Mouse (Mus musculus): ENCODE results near the gene Aldh3a1. TPM values are rescaled to one million over a fixed set of nuclear protein-coding genes. Genes with fewer than 3 reads are reported as not detected.
"Not testable (repeated sequence)": the region's sequence is repeated elsewhere in the genome, so short reads cannot be mapped to it uniquely, and the experiment has no call there.

Gene Aldh3a1
- polyA plus RNA-seq, 1 experiment from 2014 or later: not detected

GRCm38 (mm10) chr11:61183820-61184219 lies 23.5 kb upstream of the Aldh3a1 start:
- H3K4me2 ChIP-seq (ENCODE audit: low read depth, low read length, severe bottlenecking): no peak overlapping the region
- H3K4me3 ChIP-seq (ENCODE audit: low read depth, low read length): no peak overlapping the region
- no peaks in the 10 kb centered on the region for H3K9me3 ChIP-seq (ENCODE audit: control insufficient read depth, low read length)
- DNase-seq (ENCODE audit: low spot score): no peak
- H3K27ac ChIP-seq (ENCODE audit: low read depth, low read length): no peak overlapping the region
- ATAC-seq (replicated peaks; ENCODE audit: low FRiP score): no peak
- H3K27me3 ChIP-seq (ENCODE audit: control insufficient read depth, insufficient read depth, low read length): no peaks in the 10 kb centered on the region
- 82% methylated on average over 1 of the region's 1 CpGs for WGBS
- H3K36me3 ChIP-seq (ENCODE audit: control insufficient read depth, insufficient read depth, low read length): no peaks in the 10 kb centered on the region
- H3K9ac ChIP-seq (ENCODE audit: low read length): no peak overlapping the region
- no peaks in the 10 kb centered on the region for H3K4me1 ChIP-seq (replicated peaks; ENCODE audit: control insufficient read depth, insufficient read depth, low read length)

GRCm38 (mm10) chr11:61190776-61191175 lies 16.6 kb upstream of the Aldh3a1 start:
- H3K4me3 ChIP-seq (ENCODE audit: low read depth, low read length): no peak overlapping the region
- no peak overlapping the region for H3K9ac ChIP-seq (ENCODE audit: low read length)
- H3K36me3 ChIP-seq (ENCODE audit: control insufficient read depth, insufficient read depth, low read length): no peaks in the 10 kb centered on the region
- no peaks in the 10 kb centered on the region for H3K4me1 ChIP-seq (replicated peaks; ENCODE audit: control insufficient read depth, insufficient read depth, low read length)
- no peak overlapping the region for H3K4me2 ChIP-seq (ENCODE audit: low read depth, low read length, severe bottlenecking)
- no peaks in the 10 kb centered on the region for H3K27me3 ChIP-seq (ENCODE audit: control insufficient read depth, insufficient read depth, low read length)
- H3K27ac ChIP-seq (ENCODE audit: low read depth, low read length): no peak overlapping the region
- ATAC-seq (replicated peaks; ENCODE audit: low FRiP score) (no peak), DNase-seq (ENCODE audit: low spot score) (no peak)
- H3K9me3 ChIP-seq (ENCODE audit: control insufficient read depth, low read length): no peaks in the 10 kb centered on the region
- WGBS: 71% methylated on average over 2 of the region's 2 CpGs

GRCm38 (mm10) chr11:61192123-61192522 lies 15.2 kb upstream of the Aldh3a1 start:
- H3K4me1 ChIP-seq (replicated peaks; ENCODE audit: control insufficient read depth, insufficient read depth, low read length); H3K36me3 ChIP-seq (ENCODE audit: control insufficient read depth, insufficient read depth, low read length); H3K9me3 ChIP-seq (ENCODE audit: control insufficient read depth, low read length); ATAC-seq (replicated peaks; ENCODE audit: low FRiP score); H3K27ac ChIP-seq (ENCODE audit: low read depth, low read length); H3K4me3 ChIP-seq (ENCODE audit: low read depth, low read length); H3K9ac ChIP-seq (ENCODE audit: low read length); H3K27me3 ChIP-seq (ENCODE audit: control insufficient read depth, insufficient read depth, low read length); DNase-seq (ENCODE audit: low spot score); H3K4me2 ChIP-seq (ENCODE audit: low read depth, low read length, severe bottlenecking): not testable (repeated sequence)
- WGBS: 91% methylated on average over 7 of the region's 10 CpGs

- no peak overlapping the region for H3K9ac ChIP-seq (ENCODE audit: low read length)
- H3K27me3 ChIP-seq (ENCODE audit: control insufficient read depth, insufficient read depth, low read length): no peaks in the 10 kb centered on the region
- H3K9me3 ChIP-seq (ENCODE audit: control insufficient read depth, low read length): no peaks in the 10 kb centered on the region
- H3K4me1 ChIP-seq (replicated peaks; ENCODE audit: control insufficient read depth, insufficient read depth, low read length): no peaks in the 10 kb centered on the region
- no peaks in the 10 kb centered on the region for H3K36me3 ChIP-seq (ENCODE audit: control insufficient read depth, insufficient read depth, low read length)
- ATAC-seq (replicated peaks; ENCODE audit: low FRiP score) (no peak), DNase-seq (ENCODE audit: low spot score) (no peak)
- 100% methylated on average over 2 of the region's 2 CpGs for WGBS
- no peak overlapping the region for H3K27ac ChIP-seq (ENCODE audit: low read depth, low read length)
- no peak overlapping the region for H3K4me3 ChIP-seq (ENCODE audit: low read depth, low read length)
- no peak overlapping the region for H3K4me2 ChIP-seq (ENCODE audit: low read depth, low read length, severe bottlenecking)
Observed at GRCm38 (mm10) chr11:61192779-61193178, 14.6 kb upstream of the Aldh3a1 start.

- no peaks in the 10 kb centered on the region for H3K9me3 ChIP-seq (ENCODE audit: control insufficient read depth, low read length)
- no peak overlapping the region for H3K27ac ChIP-seq (ENCODE audit: low read depth, low read length)
- H3K36me3 ChIP-seq (ENCODE audit: control insufficient read depth, insufficient read depth, low read length): no peaks in the 10 kb centered on the region
- DNase-seq (ENCODE audit: low spot score): peak; percentile 86
- H3K4me3 ChIP-seq (ENCODE audit: low read depth, low read length): no peak overlapping the region
- H3K27me3 ChIP-seq (ENCODE audit: control insufficient read depth, insufficient read depth, low read length): no peaks in the 10 kb centered on the region
- H3K4me1 ChIP-seq (replicated peaks; ENCODE audit: control insufficient read depth, insufficient read depth, low read length): no peaks in the 10 kb centered on the region
- ATAC-seq (replicated peaks; ENCODE audit: low FRiP score): no peak
- WGBS: 12% methylated on average over 9 of the region's 9 CpGs
- H3K9ac ChIP-seq (ENCODE audit: low read length): no peak overlapping the region
- no peak overlapping the region for H3K4me2 ChIP-seq (ENCODE audit: low read depth, low read length, severe bottlenecking)
Observed at GRCm38 (mm10) chr11:61193392-61193791, 13.9 kb upstream of the Aldh3a1 start.

GRCm38 (mm10) chr11:61196616-61197353 lies 10.6 kb upstream of the Aldh3a1 start:
- no peaks in the 10 kb centered on the region for H3K27me3 ChIP-seq (ENCODE audit: control insufficient read depth, insufficient read depth, low read length)
- no peaks in the 10 kb centered on the region for H3K4me1 ChIP-seq (replicated peaks; ENCODE audit: control insufficient read depth, insufficient read depth, low read length)
- H3K9ac ChIP-seq (ENCODE audit: low read length): no peak overlapping the region
- WGBS: 84% methylated on average over 14 of the region's 14 CpGs
- no peak overlapping the region for H3K4me3 ChIP-seq (ENCODE audit: low read depth, low read length)
- H3K9me3 ChIP-seq (ENCODE audit: control insufficient read depth, low read length): no peaks in the 10 kb centered on the region
- H3K36me3 ChIP-seq (ENCODE audit: control insufficient read depth, insufficient read depth, low read length): no peaks in the 10 kb centered on the region
- ATAC-seq (replicated peaks; ENCODE audit: low FRiP score) (no peak), DNase-seq (ENCODE audit: low spot score) (no peak)
- no peak overlapping the region for H3K4me2 ChIP-seq (ENCODE audit: low read depth, low read length, severe bottlenecking)
- no peak overlapping the region for H3K27ac ChIP-seq (ENCODE audit: low read depth, low read length)

GRCm38 (mm10) chr11:61197935-61198334 lies 9.4 kb upstream of the Aldh3a1 start:
- DNase-seq (ENCODE audit: low spot score) (no peak), ATAC-seq (replicated peaks; ENCODE audit: low FRiP score) (no peak)
- H3K4me2 ChIP-seq (ENCODE audit: low read depth, low read length, severe bottlenecking): no peak overlapping the region
- no peak overlapping the region for H3K4me3 ChIP-seq (ENCODE audit: low read depth, low read length)
- H3K9ac ChIP-seq (ENCODE audit: low read length): no peak overlapping the region
- no peaks in the 10 kb centered on the region for H3K27me3 ChIP-seq (ENCODE audit: control insufficient read depth, insufficient read depth, low read length)
- no peaks in the 10 kb centered on the region for H3K4me1 ChIP-seq (replicated peaks; ENCODE audit: control insufficient read depth, insufficient read depth, low read length)
- no peaks in the 10 kb centered on the region for H3K9me3 ChIP-seq (ENCODE audit: control insufficient read depth, low read length)
- no peak overlapping the region for H3K27ac ChIP-seq (ENCODE audit: low read depth, low read length)
- H3K36me3 ChIP-seq (ENCODE audit: control insufficient read depth, insufficient read depth, low read length): no peaks in the 10 kb centered on the region

- 73% methylated on average over 4 of the region's 4 CpGs for WGBS
- Histone ChIP-seq H3K4me2 (ENCODE audit: low read depth, low read length, severe bottlenecking) (no peak overlapping the region), H3K27ac (ENCODE audit: low read depth, low read length) (no peak overlapping the region), H3K9ac (ENCODE audit: low read length) (no peak overlapping the region), H3K4me3 (ENCODE audit: low read depth, low read length) (no peak overlapping the region), H3K4me1 (replicated peaks; ENCODE audit: control insufficient read depth, insufficient read depth, low read length) (no peaks in the 10 kb centered on the region), H3K9me3 (ENCODE audit: control insufficient read depth, low read length) (no peaks in the 10 kb centered on the region), H3K36me3 (ENCODE audit: control insufficient read depth, insufficient read depth, low read length) (no peaks in the 10 kb centered on the region), H3K27me3 (ENCODE audit: control insufficient read depth, insufficient read depth, low read length) (no peaks in the 10 kb centered on the region)
- no peak for ATAC-seq (replicated peaks; ENCODE audit: low FRiP score)
- no peak for DNase-seq (ENCODE audit: low spot score)
Observed at GRCm38 (mm10) chr11:61199620-61200362, 7.5 kb upstream of the Aldh3a1 start.

- no peaks in the 10 kb centered on the region for H3K9me3 ChIP-seq (ENCODE audit: control insufficient read depth, low read length)
- no peaks in the 10 kb centered on the region for H3K27me3 ChIP-seq (ENCODE audit: control insufficient read depth, insufficient read depth, low read length)
- no peak for DNase-seq (ENCODE audit: low spot score)
- 77% methylated on average over 6 of the region's 6 CpGs for WGBS
- no peak overlapping the region for H3K9ac ChIP-seq (ENCODE audit: low read length)
- no peak for ATAC-seq (replicated peaks; ENCODE audit: low FRiP score)
- no peak overlapping the region for H3K4me3 ChIP-seq (ENCODE audit: low read depth, low read length)
- H3K27ac ChIP-seq (ENCODE audit: low read depth, low read length): no peak overlapping the region
- no peaks in the 10 kb centered on the region for H3K4me1 ChIP-seq (replicated peaks; ENCODE audit: control insufficient read depth, insufficient read depth, low read length)
- H3K36me3 ChIP-seq (ENCODE audit: control insufficient read depth, insufficient read depth, low read length): no peaks in the 10 kb centered on the region
- no peak overlapping the region for H3K4me2 ChIP-seq (ENCODE audit: low read depth, low read length, severe bottlenecking)
Observed at GRCm38 (mm10) chr11:61202186-61202585, 5.2 kb upstream of the Aldh3a1 start.
